Mouse (Mus musculus): Measurements from ENCODE around the gene Lrfn3. TPM values are rescaled to one million over a fixed set of nuclear protein-coding genes. Genes with fewer than 3 reads are reported as not detected.

Gene Lrfn3
- polyA plus RNA-seq, 1 experiment from 2014 or later: 13.9 TPM

GRCm38 (mm10) chr7:30392746-30393520 is 30.4 kb upstream of the Lrfn3 start:
- Histone ChIP-seq H3K36me3 (ENCODE audit: control insufficient read depth, insufficient read depth, low read length) (no peaks in the 10 kb centered on the region), H3K27me3 (ENCODE audit: control insufficient read depth, insufficient read depth, low read length) (no peaks in the 10 kb centered on the region), H3K4me1 (ENCODE audit: control insufficient read depth, insufficient read depth, low read length) (no peaks in the 10 kb centered on the region), H3K4me2 (ENCODE audit: low read length) (no peak overlapping the region), H3K9ac (replicated peaks; ENCODE audit: low read length) (no peak overlapping the region), H3K4me3 (replicated peaks; ENCODE audit: low read depth, low read length) (no peak overlapping the region), H3K9me3 (ENCODE audit: control insufficient read depth, low read length) (no peaks in the 10 kb centered on the region), H3K27ac (replicated peaks; ENCODE audit: low read depth, low read length) (no peak overlapping the region)
- ATAC-seq (ENCODE audit: low FRiP score, low TSS enrichment): no peak
- 79% methylated on average over 4 of the region's 4 CpGs for WGBS
- no peak for DNase-seq

- WGBS: 86% methylated on average over 9 of the region's 9 CpGs
- no peak for ATAC-seq (ENCODE audit: low FRiP score, low TSS enrichment)
These were observed 21.5 kb upstream of the Lrfn3 start for GRCm38 (mm10) chr7:30384106-30384505.

GRCm38 (mm10) chr7:30380061-30380460 is 17.5 kb upstream of the Lrfn3 start:
- DNase-seq (no peak), ATAC-seq (ENCODE audit: low FRiP score, low TSS enrichment) (no peak)
- H3K4me1 ChIP-seq (ENCODE audit: control insufficient read depth, insufficient read depth, low read length): no peaks in the 10 kb centered on the region
- H3K9me3 ChIP-seq (ENCODE audit: control insufficient read depth, low read length): no peaks in the 10 kb centered on the region
- no peak overlapping the region for H3K4me2 ChIP-seq (ENCODE audit: low read length)
- no peaks in the 10 kb centered on the region for H3K27me3 ChIP-seq (ENCODE audit: control insufficient read depth, insufficient read depth, low read length)
- H3K9ac ChIP-seq (replicated peaks; ENCODE audit: low read length): no peak overlapping the region
- WGBS: 63% methylated on average over 5 of the region's 5 CpGs
- no peaks in the 10 kb centered on the region for H3K36me3 ChIP-seq (ENCODE audit: control insufficient read depth, insufficient read depth, low read length)
- no peak overlapping the region for H3K4me3 ChIP-seq (replicated peaks; ENCODE audit: low read depth, low read length)
- no peak overlapping the region for H3K27ac ChIP-seq (replicated peaks; ENCODE audit: low read depth, low read length)

More at GRCm38 (mm10) chr7:30384106-30384505, 21.5 kb upstream of the Lrfn3 start:
- Histone ChIP-seq H3K4me2 (ENCODE audit: low read length) (no peak overlapping the region), H3K27me3 (ENCODE audit: control insufficient read depth, insufficient read depth, low read length) (no peaks in the 10 kb centered on the region), H3K27ac (replicated peaks; ENCODE audit: low read depth, low read length) (no peak overlapping the region), H3K4me1 (ENCODE audit: control insufficient read depth, insufficient read depth, low read length) (no peaks in the 10 kb centered on the region), H3K9me3 (ENCODE audit: control insufficient read depth, low read length) (no peaks in the 10 kb centered on the region), H3K36me3 (ENCODE audit: control insufficient read depth, insufficient read depth, low read length) (no peaks in the 10 kb centered on the region), H3K9ac (replicated peaks; ENCODE audit: low read length) (no peak overlapping the region), H3K4me3 (replicated peaks; ENCODE audit: low read depth, low read length) (no peak overlapping the region)
- DNase-seq: no peak

- under 1% methylated on average over 21 of the region's 21 CpGs for WGBS
- H3K9ac ChIP-seq (replicated peaks; ENCODE audit: low read length): peak overlapping the region; percentile 68
- ATAC-seq (ENCODE audit: low FRiP score, low TSS enrichment): peak; percentile 98
These were observed 11.0 kb upstream of the Lrfn3 start for GRCm38 (mm10) chr7:30373501-30373962.

GRCm38 (mm10) chr7:30367466-30367865 is 4.9 kb upstream of the Lrfn3 start:
- Histone ChIP-seq H3K27me3 (ENCODE audit: control insufficient read depth, insufficient read depth, low read length) (peaks cover 5% of the 10 kb centered on the region; the same call in 1 of the 2 replicates), H3K36me3 (ENCODE audit: control insufficient read depth, insufficient read depth, low read length) (no peaks in the 10 kb centered on the region), H3K9ac (replicated peaks; ENCODE audit: low read length) (no peak overlapping the region), H3K9me3 (ENCODE audit: control insufficient read depth, low read length) (no peaks in the 10 kb centered on the region), H3K4me1 (ENCODE audit: control insufficient read depth, insufficient read depth, low read length) (peaks cover 8% of the 10 kb centered on the region), H3K4me3 (replicated peaks; ENCODE audit: low read depth, low read length) (no peak overlapping the region), H3K4me2 (ENCODE audit: low read length) (no peak overlapping the region), H3K27ac (replicated peaks; ENCODE audit: low read depth, low read length) (no peak overlapping the region)
- 71% methylated on average over 2 of the region's 2 CpGs for WGBS
- ATAC-seq (ENCODE audit: low FRiP score, low TSS enrichment): no peak
- no peak for DNase-seq

More at GRCm38 (mm10) chr7:30373501-30373962, 11.0 kb upstream of the Lrfn3 start:
- Histone ChIP-seq H3K4me3 (replicated peaks; ENCODE audit: low read depth, low read length) (peak overlapping the region; percentile 43), H3K9me3 (ENCODE audit: control insufficient read depth, low read length) (no peaks in the 10 kb centered on the region), H3K27me3 (ENCODE audit: control insufficient read depth, insufficient read depth, low read length) (no peaks in the 10 kb centered on the region), H3K36me3 (ENCODE audit: control insufficient read depth, insufficient read depth, low read length) (no peaks in the 10 kb centered on the region), H3K4me2 (ENCODE audit: low read length) (peak overlapping the region; percentile 67), H3K4me1 (ENCODE audit: control insufficient read depth, insufficient read depth, low read length) (no peaks in the 10 kb centered on the region), H3K27ac (replicated peaks; ENCODE audit: low read depth, low read length) (peak overlapping the region; percentile 80)
- DNase-seq: peak; percentile 98

GRCm38 (mm10) chr7:30363344-30363738 is 769 bp upstream of the Lrfn3 start:
- DNase-seq: no peak
- Histone ChIP-seq H3K27me3 (ENCODE audit: control insufficient read depth, insufficient read depth, low read length) (peaks cover 5% of the 10 kb centered on the region; the same call in 1 of the 2 replicates), H3K9ac (replicated peaks; ENCODE audit: low read length) (peak overlapping the region; percentile 99), H3K4me2 (ENCODE audit: low read length) (peak overlapping the region; percentile 86), H3K9me3 (ENCODE audit: control insufficient read depth, low read length) (no peaks in the 10 kb centered on the region), H3K4me1 (ENCODE audit: control insufficient read depth, insufficient read depth, low read length) (peaks cover 33% of the 10 kb centered on the region), H3K27ac (replicated peaks; ENCODE audit: low read depth, low read length) (peak overlapping the region; percentile 46; the same call in 1 of the 2 replicates), H3K36me3 (ENCODE audit: control insufficient read depth, insufficient read depth, low read length) (peaks cover 17% of the 10 kb centered on the region), H3K4me3 (replicated peaks; ENCODE audit: low read depth, low read length) (peak overlapping the region; percentile 88)
- ATAC-seq (ENCODE audit: low FRiP score, low TSS enrichment): peak; percentile 14; the same call in 1 of the 2 replicates
- WGBS: 65% methylated on average over 6 of the region's 6 CpGs

GRCm38 (mm10) chr7:30360028-30360427 is 2.5 kb downstream of the Lrfn3 start:
- H3K36me3 ChIP-seq (ENCODE audit: control insufficient read depth, insufficient read depth, low read length): peaks cover 48% of the 10 kb centered on the region
- H3K9me3 ChIP-seq (ENCODE audit: control insufficient read depth, low read length): no peaks in the 10 kb centered on the region
- ATAC-seq (ENCODE audit: low FRiP score, low TSS enrichment) (no peak), DNase-seq (no peak)
- no peak overlapping the region; the same call in 1 of the 2 replicates for H3K4me2 ChIP-seq (ENCODE audit: low read length)
- H3K4me1 ChIP-seq (ENCODE audit: control insufficient read depth, insufficient read depth, low read length): peaks cover 39% of the 10 kb centered on the region
- H3K27me3 ChIP-seq (ENCODE audit: control insufficient read depth, insufficient read depth, low read length): peaks cover 5% of the 10 kb centered on the region; the same call in 1 of the 2 replicates
- WGBS: 92% methylated on average over 17 of the region's 17 CpGs
- H3K9ac ChIP-seq (replicated peaks; ENCODE audit: low read length): no peak overlapping the region
- no peak overlapping the region for H3K27ac ChIP-seq (replicated peaks; ENCODE audit: low read depth, low read length)
- no peak overlapping the region for H3K4me3 ChIP-seq (replicated peaks; ENCODE audit: low read depth, low read length)

- Histone ChIP-seq H3K9me3 (ENCODE audit: control insufficient read depth, low read length) (no peaks in the 10 kb centered on the region), H3K4me3 (replicated peaks; ENCODE audit: low read depth, low read length) (no peak overlapping the region), H3K27ac (replicated peaks; ENCODE audit: low read depth, low read length) (no peak overlapping the region), H3K36me3 (ENCODE audit: control insufficient read depth, insufficient read depth, low read length) (peaks cover 54% of the 10 kb centered on the region), H3K9ac (replicated peaks; ENCODE audit: low read length) (no peak overlapping the region), H3K4me1 (ENCODE audit: control insufficient read depth, insufficient read depth, low read length) (peaks cover 39% of the 10 kb centered on the region), H3K27me3 (ENCODE audit: control insufficient read depth, insufficient read depth, low read length) (no peaks in the 10 kb centered on the region), H3K4me2 (ENCODE audit: low read length) (peak overlapping the region; percentile 19)
- ATAC-seq (ENCODE audit: low FRiP score, low TSS enrichment) (no peak), DNase-seq (no peak)
- 87% methylated on average over 31 of the region's 31 CpGs for WGBS
These were observed 3.2 kb downstream of the Lrfn3 start for GRCm38 (mm10) chr7:30359276-30359865.

Measured in midbrain, embryonic 14.5 days (tissue).